11 mouse cellular contexts compared by ENCODE assay signal in the genomic region with DNA sequence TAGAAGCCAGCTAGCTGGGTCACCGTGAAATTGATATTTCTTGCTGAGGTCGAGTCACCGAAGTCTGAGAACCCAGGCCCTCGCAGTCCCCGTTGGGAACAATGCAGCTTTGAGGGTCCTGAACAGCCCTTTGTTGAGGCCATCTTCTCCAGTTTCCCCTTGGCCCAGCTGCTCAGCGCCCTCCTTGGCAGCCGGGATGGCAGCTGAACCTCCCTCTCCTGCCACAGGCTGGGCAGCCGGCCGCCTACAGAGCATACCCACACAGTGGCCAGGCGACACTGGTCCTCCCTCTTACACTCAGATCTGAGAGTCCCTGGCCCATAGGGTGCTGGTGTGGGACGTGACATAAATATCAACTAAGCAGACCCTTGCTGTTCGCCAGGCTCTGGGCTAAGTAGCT. TPM values are rescaled to one million over a fixed set of nuclear protein-coding genes. Genes with fewer than 3 reads are reported as not detected.
DNase-seq lines count a peak whose midpoint lies in the region; ATAC-seq lines count a peak whose summit lies in the region.
"Had no signal": no experiment of that assay in that cellular context is flagged by ENCODE, and none has a peak within 500 bp of the region (broad histone marks: within the 10 kb centered on the region; RNA-seq: fewer than 3 reads in every experiment).

No protein-coding gene starts in this region.

- no peak overlapping the region for H3K9ac ChIP-seq in forebrain, embryonic 14.5 days (ENCODE audit: low read length)
- no peak overlapping the region for H3K9ac ChIP-seq in neural tube, embryonic 11.5 days (ENCODE audit: low read length)
- H3K9ac ChIP-seq: liver, embryonic 13.5 days had no signal

- no peaks in the 10 kb centered on the region for H3K27me3 ChIP-seq in forebrain, embryonic 10.5 days (ENCODE audit: poor library complexity, severe bottlenecking)
- H3K27me3 ChIP-seq in forebrain, embryonic 14.5 days (replicated peaks; ENCODE audit: control insufficient read depth, insufficient read depth, low read length), result no peaks in the 10 kb centered on the region
- H3K27me3 ChIP-seq in neural tube, embryonic 11.5 days (ENCODE audit: control insufficient read depth, insufficient read depth, low read length), result no peaks in the 10 kb centered on the region
- H3K27me3 ChIP-seq in limb, embryonic 10.5 days (ENCODE audit: low read depth, poor library complexity, severe bottlenecking), result no peaks in the 10 kb centered on the region
- H3K27me3 ChIP-seq: liver, embryonic 13.5 days had no signal

- H3K36me3 ChIP-seq in forebrain, embryonic 10.5 days (replicated peaks), result peaks cover 37% of the 10 kb centered on the region
- H3K36me3 ChIP-seq in forebrain, embryonic 14.5 days (ENCODE audit: control insufficient read depth, insufficient read depth, low read length), result peaks cover 21% of the 10 kb centered on the region
- H3K36me3 ChIP-seq in neural tube, embryonic 11.5 days (ENCODE audit: control insufficient read depth, insufficient read depth, low read length), result no peaks in the 10 kb centered on the region
- H3K36me3 ChIP-seq in limb, embryonic 10.5 days, result peaks cover 48% of the 10 kb centered on the region

- no peaks in the 10 kb centered on the region for H3K9me3 ChIP-seq in forebrain, embryonic 10.5 days
- no peaks in the 10 kb centered on the region for H3K9me3 ChIP-seq in forebrain, embryonic 14.5 days (replicated peaks; ENCODE audit: control insufficient read depth, low read length)
- no peaks in the 10 kb centered on the region for H3K9me3 ChIP-seq in neural tube, embryonic 11.5 days (ENCODE audit: control insufficient read depth, low read length)
- H3K9me3 ChIP-seq in limb, embryonic 10.5 days (replicated peaks), result no peaks in the 10 kb centered on the region
- H3K9me3 ChIP-seq: liver, embryonic 13.5 days had no signal

- H3K27ac ChIP-seq in forebrain, embryonic 10.5 days, result 0 out of 2 replicates have a peak overlapping the region, but pooled peaks have one; percentile 48
- H3K27ac ChIP-seq in forebrain, embryonic 14.5 days (ENCODE audit: low read depth, low read length), result no peak overlapping the region
- H3K27ac ChIP-seq in neural tube, embryonic 11.5 days (ENCODE audit: low read depth, low read length), result no peak overlapping the region
- peak overlapping the region; percentile 9; the same call in 1 of the 2 replicates for H3K27ac ChIP-seq in limb, embryonic 10.5 days
- H3K27ac ChIP-seq: liver, embryonic 13.5 days had no signal

- H3K4me1 ChIP-seq in forebrain, embryonic 10.5 days, result peaks cover 10% of the 10 kb centered on the region; the same call in 1 of the 2 replicates
- H3K4me1 ChIP-seq in forebrain, embryonic 14.5 days (ENCODE audit: control insufficient read depth, insufficient read depth, low read length), result no peaks in the 10 kb centered on the region
- no peaks in the 10 kb centered on the region for H3K4me1 ChIP-seq in neural tube, embryonic 11.5 days (ENCODE audit: control insufficient read depth, insufficient read depth, low read length)
- no peaks in the 10 kb centered on the region for H3K4me1 ChIP-seq in limb, embryonic 10.5 days

- WGBS in forebrain, embryonic 10.5 days, result 76% methylated on average over 12 of the region's 12 CpGs
- 81% methylated on average over 12 of the region's 12 CpGs for WGBS in forebrain, embryonic 14.5 days
- 67% methylated on average over 12 of the region's 12 CpGs for WGBS in neural tube, embryonic 11.5 days
- 84% methylated on average over 12 of the region's 12 CpGs for WGBS in limb, embryonic 10.5 days

- no peak for DNase-seq in forebrain, embryonic 10.5 days (ENCODE audit: extremely low spot score, low spot score)
- no peak for DNase-seq in forebrain, embryonic 14.5 days (ENCODE audit: low spot score)
- DNase-seq in neural tube, embryonic 11.5 days (ENCODE audit: low spot score), result no peak
- no peak for DNase-seq in neural tube, embryonic 10.5 days (ENCODE audit: extremely low spot score, low spot score)
- no peak for DNase-seq in limb, embryonic 10.5 days (ENCODE audit: low spot score)
- DNase-seq in ovary, adult 18-20 months (ENCODE audit: low spot score), result no peak
- DNase-seq in yolk sac, embryonic 10.5 days (ENCODE audit: low spot score), result no peak
- DNase-seq in kidney, adult 8-10 months, result no peak
- DNase-seq: kidney, postnatal 4 days; liver, embryonic 13.5 days had no signal

- H3K4me3 ChIP-seq in forebrain, embryonic 10.5 days, result no peak overlapping the region
- no peak overlapping the region for H3K4me3 ChIP-seq in forebrain, embryonic 14.5 days (ENCODE audit: low read depth, low read length)
- H3K4me3 ChIP-seq in neural tube, embryonic 11.5 days (ENCODE audit: low read depth, low read length), result no peak overlapping the region
- no peak overlapping the region for H3K4me3 ChIP-seq in limb, embryonic 10.5 days
- H3K4me3 ChIP-seq: liver, embryonic 13.5 days had no signal

- H3K4me2 ChIP-seq in forebrain, embryonic 14.5 days (ENCODE audit: low read length), result no peak overlapping the region
- no peak overlapping the region for H3K4me2 ChIP-seq in neural tube, embryonic 11.5 days (ENCODE audit: low read depth)
- H3K4me2 ChIP-seq: liver, embryonic 13.5 days had no signal

- no peak for ATAC-seq in forebrain, embryonic 14.5 days
- ATAC-seq in neural tube, embryonic 11.5 days (ENCODE audit: insufficient read depth, low FRiP score, low TSS enrichment), result peak; percentile 53; the same call in 1 of the 2 replicates

RNA-seq across cellular contexts. Expression of a gene that starts 6.9 kb away (rescaled TPM):
- 56.6 and 57.6 TPM in 2 replicates for polyA plus RNA-seq in forebrain, embryonic 10.5 days (2016; fragmentation: Nextera tagmentation; extraction: Ambion mirVana)
- 61.0 and 62.4 TPM in 2 replicates for polyA plus RNA-seq in forebrain, embryonic 14.5 days (2014; fragmentation: Nextera tagmentation; extraction: Ambion mirVana)
- polyA plus RNA-seq in neural tube, embryonic 11.5 days (2014; fragmentation: Nextera tagmentation; extraction: Ambion mirVana), result 49.7 and 57.3 TPM in 2 replicates
- 50.5 and 63.1 TPM in 2 replicates for polyA plus RNA-seq in limb, embryonic 10.5 days (2016; fragmentation: Nextera tagmentation; extraction: Ambion mirVana)

RNA-seq across cellular contexts. Expression of a gene that starts 7.6 kb away (rescaled TPM):
- 60.8 and 63.5 TPM in 2 replicates for polyA plus RNA-seq in forebrain, embryonic 10.5 days (2016; fragmentation: Nextera tagmentation; extraction: Ambion mirVana)
- polyA plus RNA-seq in forebrain, embryonic 14.5 days (2014; fragmentation: Nextera tagmentation; extraction: Ambion mirVana), result 110 and 115 TPM in 2 replicates
- polyA plus RNA-seq in neural tube, embryonic 11.5 days (2014; fragmentation: Nextera tagmentation; extraction: Ambion mirVana), result 73.0 and 77.0 TPM in 2 replicates
- polyA plus RNA-seq in limb, embryonic 10.5 days (2016; fragmentation: Nextera tagmentation; extraction: Ambion mirVana), result 59.8 and 74.5 TPM in 2 replicates

RNA-seq across cellular contexts. Expression of a gene that starts 14.6 kb away (rescaled TPM):
- 3.4 and 3.8 TPM in 2 replicates for polyA plus RNA-seq in forebrain, embryonic 10.5 days (2016; fragmentation: Nextera tagmentation; extraction: Ambion mirVana)
- 1.3 and 1.5 TPM in 2 replicates for polyA plus RNA-seq in forebrain, embryonic 14.5 days (2014; fragmentation: Nextera tagmentation; extraction: Ambion mirVana)
- 2.6 and 2.8 TPM in 2 replicates for polyA plus RNA-seq in neural tube, embryonic 11.5 days (2014; fragmentation: Nextera tagmentation; extraction: Ambion mirVana)
- polyA plus RNA-seq in limb, embryonic 10.5 days (2016; fragmentation: Nextera tagmentation; extraction: Ambion mirVana), result 2.7 and 3.0 TPM in 2 replicates

RNA-seq across cellular contexts. Expression of a gene that starts 18.2 kb away (rescaled TPM):
- polyA plus RNA-seq in forebrain, embryonic 10.5 days (2016; fragmentation: Nextera tagmentation; extraction: Ambion mirVana), result not detected in 2 replicates
- polyA plus RNA-seq in forebrain, embryonic 14.5 days (2014; fragmentation: Nextera tagmentation; extraction: Ambion mirVana), result not detected in 2 replicates
- polyA plus RNA-seq in neural tube, embryonic 11.5 days (2014; fragmentation: Nextera tagmentation; extraction: Ambion mirVana), result 1.1 and 1.9 TPM in 2 replicates
- not detected in 2 replicates for polyA plus RNA-seq in limb, embryonic 10.5 days (2016; fragmentation: Nextera tagmentation; extraction: Ambion mirVana)
- polyA plus RNA-seq: liver, embryonic 13.5 days; stomach, embryonic 14.5 days had no signal

RNA-seq across cellular contexts. Expression of a gene that starts 32.4 kb away (rescaled TPM):
- polyA plus RNA-seq in forebrain, embryonic 10.5 days (2016; fragmentation: Nextera tagmentation; extraction: Ambion mirVana), result 40.7 and 43.4 TPM in 2 replicates
- polyA plus RNA-seq in forebrain, embryonic 14.5 days (2014; fragmentation: Nextera tagmentation; extraction: Ambion mirVana), result 17.6 and 17.7 TPM in 2 replicates
- polyA plus RNA-seq in neural tube, embryonic 11.5 days (2014; fragmentation: Nextera tagmentation; extraction: Ambion mirVana), result 28.8 and 32.4 TPM in 2 replicates
- polyA plus RNA-seq in limb, embryonic 10.5 days (2016; fragmentation: Nextera tagmentation; extraction: Ambion mirVana), result 43.9 and 46.4 TPM in 2 replicates

Comparison
In these comparisons a context has a peak if more than half of its experiments do, and no peak if none do; other contexts are left out.
1. H3K27ac ChIP-seq: peak in forebrain, embryonic 10.5 days (single experiment) and limb, embryonic 10.5 days (single experiment); none in forebrain, embryonic 14.5 days (single experiment) and neural tube, embryonic 11.5 days (single experiment).